Mouse (Mus musculus) embryo, embryonic 11 days (tissue): ENCODE data around the gene Galnt7.

Source experiments
- DNase-seq: peaks from one replicate; pipeline ENCODE4 v3.0.0-alpha.2; 2015

Galnt7 gene

GRCm38 (mm10) chr8:57627946-57628786, 24.7 kb downstream of the Galnt7 start:
- DNase-seq: no peak

GRCm38 (mm10) chr8:57623955-57624354, 28.9 kb downstream of the Galnt7 start:
- DNase-seq: no peak

DNA sequence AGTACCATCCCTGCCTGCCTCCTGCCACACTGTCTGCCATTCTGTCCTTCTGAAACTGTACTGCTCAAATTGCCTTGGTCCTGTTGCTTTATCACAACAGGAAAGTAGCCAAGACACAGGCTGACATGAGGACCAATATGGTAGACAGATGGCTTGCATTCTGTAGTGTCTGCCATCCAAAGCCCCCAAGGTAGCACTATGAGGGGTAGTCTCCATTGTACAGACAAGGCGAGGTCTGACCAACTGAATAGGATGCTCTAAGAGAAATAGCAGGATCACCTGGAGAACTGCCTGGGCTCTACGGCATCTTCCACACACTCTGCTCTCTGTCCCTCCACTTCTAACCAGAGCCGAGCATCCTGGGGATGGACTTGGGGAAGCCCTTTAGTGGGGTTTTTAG, 29.8 kb downstream of the Galnt7 start:
- no peak for DNase-seq

- DNase-seq: no peak
These were observed 35.9 kb downstream of the Galnt7 start for GRCm38 (mm10) chr8:57616965-57617364.

DNA sequence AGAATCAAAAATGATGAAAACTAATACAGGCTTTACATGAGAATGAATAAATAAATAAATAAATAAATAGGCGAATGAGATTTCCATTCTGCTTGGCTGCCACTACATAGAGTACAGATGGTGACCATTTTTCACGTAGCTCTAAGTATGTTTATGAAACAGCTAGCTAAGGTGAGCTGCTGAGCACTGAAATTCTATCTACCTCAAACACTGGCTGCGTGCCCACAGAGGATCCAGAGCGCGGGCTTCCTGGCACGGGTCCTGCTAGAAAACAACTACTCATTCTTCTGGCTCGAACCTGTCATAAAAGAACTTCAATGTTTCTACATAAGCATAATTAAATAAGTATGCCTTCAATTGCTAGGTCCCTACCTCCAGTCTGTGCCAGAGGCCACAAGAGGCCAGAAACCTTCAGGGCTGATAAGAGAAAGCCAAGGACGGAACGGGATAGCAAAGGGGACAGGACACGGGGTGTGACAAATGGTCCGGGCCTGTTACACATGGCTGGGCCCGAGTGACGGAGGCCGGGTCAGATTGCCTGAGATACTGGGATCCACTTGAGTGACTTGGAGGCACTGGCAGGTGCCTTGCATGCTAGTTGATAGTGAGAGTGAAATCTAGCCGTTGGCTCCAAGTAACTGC, 37.7 kb downstream of the Galnt7 start:
- DNase-seq: no peak

- DNase-seq: peak; percentile 25
These were observed 41.3 kb downstream of the Galnt7 start for GRCm38 (mm10) chr8:57611419-57611977.

DNA sequence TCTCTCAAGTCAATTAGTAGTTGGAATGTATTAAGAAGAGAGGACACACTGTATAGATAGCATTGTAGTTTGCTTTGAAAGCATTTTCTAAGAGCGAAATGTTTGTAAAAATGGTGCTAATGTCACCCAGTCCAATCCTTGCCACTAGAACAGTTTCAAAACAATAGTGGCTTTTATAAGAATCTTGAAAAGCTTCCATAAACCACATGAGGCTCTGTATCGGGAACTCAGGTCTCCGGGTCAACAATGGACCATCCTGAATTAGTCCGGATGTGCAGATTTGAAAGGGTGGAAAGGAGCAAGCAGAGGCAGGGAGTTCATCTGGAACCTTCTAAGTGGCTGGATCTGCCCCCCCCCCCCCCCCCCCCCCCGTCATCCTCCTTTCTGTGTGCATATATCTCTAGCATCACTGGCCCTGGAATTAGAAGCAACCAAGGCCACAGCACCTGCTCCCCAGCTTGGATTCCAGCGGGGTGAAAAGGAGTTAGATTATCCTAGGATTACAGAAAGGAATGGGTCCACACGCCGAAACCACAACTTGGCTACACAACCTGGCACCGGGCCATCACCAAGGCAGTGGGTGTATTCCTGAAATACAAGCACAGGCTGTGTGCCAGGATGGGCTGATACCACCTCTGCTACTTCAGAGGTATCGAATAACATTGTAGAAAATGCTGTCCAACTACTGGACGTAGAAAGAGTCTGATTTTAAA, 42.0 kb downstream of the Galnt7 start:
- no peak for DNase-seq

DNA sequence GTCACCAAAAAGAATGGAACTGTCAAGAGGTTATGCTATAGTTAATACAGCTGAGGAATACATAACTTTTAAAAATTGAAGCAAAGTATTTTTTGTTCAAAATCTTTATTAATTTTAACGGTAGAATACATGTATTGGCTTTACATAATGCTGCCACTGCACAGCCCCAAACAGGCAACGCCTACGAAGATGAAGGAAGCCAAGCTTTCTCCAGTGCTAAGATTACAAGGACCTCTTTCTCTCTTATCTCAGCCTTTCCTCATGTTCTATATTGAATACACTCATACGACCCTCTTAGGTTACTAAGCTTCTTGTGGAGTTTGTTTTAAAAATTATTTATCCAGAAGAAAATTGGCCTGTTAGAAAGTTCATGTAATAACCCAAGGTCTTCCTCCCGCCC, 50.3 kb downstream of the Galnt7 start:
- DNase-seq: no peak

- DNase-seq: no peak
These were observed 50.8 kb downstream of the Galnt7 start for GRCm38 (mm10) chr8:57601987-57602418.

DNA sequence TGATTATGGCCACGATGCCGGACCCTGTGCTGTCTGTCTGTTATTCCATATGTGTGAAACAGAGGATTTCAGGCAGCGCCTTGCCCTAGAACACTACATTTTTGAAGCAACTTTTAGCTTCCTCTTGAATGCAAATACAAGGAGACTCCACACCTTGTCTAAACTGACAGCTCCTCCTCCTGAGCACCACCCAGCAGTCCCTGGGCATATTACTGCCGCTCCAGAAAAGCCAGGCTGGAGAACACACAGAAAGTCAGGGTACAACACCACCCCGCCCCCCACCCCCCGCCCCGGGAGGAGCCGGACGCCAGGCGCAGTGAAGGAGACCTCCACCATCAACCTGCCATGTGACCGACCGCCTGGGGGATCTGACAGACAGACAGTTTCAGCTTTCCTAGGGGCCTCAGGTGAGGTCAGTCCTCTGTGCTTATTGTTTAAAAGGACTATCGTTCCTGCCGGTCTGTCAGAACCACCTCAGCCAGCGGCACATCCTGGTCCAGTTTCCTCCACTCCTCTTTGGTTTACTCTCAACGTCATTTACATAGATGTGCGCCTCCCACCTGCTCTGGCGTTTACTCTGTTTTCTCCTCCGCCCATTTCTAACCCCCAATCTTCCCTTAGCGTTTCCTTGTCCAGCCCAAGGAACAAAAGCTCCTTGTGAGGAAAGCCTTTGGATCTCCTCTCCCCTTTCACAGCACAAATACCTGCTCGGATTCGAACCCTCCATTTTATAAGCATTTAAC, 52.8 kb downstream of the Galnt7 start:
- peak; percentile 21 for DNase-seq

GRCm38 (mm10) chr8:57595853-57596252, 57.0 kb downstream of the Galnt7 start:
- DNase-seq: no peak

DNA sequence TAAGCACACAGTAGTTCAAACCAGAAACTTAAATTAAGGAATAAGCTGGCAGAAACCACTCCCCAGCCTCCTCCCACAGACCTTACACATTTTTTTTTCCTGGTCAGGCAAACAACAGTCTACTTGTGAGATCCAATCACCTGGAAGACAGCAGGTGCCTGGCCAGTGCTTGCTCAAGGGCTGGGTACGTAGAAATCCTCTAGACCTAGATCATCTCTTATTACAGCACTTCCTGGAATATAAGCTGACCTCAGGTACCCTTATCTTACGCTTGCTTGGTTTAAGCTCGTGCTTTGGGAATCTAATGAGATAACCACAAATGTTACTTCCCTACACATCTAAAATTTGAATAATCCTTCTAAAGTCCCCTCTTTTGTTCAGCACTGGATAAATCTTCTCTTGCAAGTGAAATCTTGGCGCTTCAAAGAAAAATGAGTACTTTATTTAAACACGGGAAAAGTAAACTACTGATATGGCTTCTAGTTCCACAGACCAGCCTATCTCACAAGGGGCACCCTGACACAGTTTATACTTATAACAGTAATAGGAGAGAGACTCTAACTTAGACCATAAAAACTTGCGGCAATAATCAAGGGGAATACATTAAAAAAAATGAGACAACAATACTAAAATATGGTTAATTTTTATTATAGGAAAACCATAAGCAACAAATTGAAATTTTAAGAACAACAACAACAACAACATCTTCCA, 58.5 kb downstream of the Galnt7 start:
- no peak for DNase-seq

DNA sequence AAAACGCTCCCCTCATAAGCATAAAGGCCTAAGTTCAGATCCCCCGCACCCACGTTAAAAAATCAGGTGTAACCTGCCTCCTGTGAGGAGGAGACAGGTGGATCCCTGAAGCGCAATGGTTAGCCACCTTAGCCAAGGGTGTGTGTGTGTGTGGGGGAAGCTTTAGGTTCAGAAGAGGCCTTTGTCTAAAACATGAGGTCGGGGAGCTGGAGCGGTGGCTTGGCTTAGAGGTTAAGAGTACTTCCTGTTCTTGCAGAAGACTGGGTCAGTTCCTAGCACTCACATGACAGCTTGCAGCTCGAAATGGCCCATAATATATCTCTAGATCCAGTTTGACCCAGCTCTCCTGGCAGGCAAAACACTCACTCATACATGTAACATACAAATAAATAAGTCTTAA, 60.2 kb downstream of the Galnt7 start:
- no peak for DNase-seq

DNA sequence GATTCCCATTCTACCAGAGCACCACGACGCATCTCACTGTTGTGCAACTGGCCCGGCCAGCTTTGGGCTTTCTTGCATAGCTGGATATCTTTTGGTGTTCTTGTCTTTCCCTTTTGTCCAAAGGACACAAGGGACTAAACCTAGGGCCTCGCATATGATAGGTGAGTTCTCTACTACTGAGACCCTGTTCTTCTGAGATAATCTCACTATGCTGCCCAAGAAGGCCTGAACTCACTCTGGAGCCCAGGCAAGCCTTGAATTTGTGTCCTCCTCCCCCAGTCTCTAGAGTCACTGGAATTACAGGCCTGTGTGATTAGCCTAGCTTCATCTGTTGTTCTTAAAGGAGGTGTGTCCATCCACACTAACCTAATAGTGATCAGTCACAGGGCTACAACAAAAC, 61.2 kb downstream of the Galnt7 start:
- no peak for DNase-seq

GRCm38 (mm10) chr8:57590015-57590414, 62.8 kb downstream of the Galnt7 start:
- no peak for DNase-seq

DNA sequence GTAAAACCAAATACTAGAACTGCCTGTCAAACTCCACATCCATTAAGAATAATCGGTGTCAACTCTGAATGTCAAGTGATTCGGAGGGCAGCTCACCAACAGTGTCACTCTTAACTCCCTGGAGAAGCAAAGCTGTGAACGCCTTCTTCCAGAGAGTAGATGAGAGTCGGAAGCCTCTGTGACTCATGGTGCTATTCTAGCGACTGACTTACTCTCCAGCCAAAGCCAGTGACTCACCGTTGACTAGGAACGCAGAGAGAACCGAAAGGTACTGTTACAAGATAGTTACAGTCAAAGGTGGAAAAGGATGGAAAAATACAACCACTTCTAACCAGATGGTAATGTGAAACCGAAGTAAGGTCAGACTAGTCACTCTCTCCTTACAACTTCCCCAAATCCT, 63.7 kb downstream of the Galnt7 start:
- DNase-seq: no peak

DNA sequence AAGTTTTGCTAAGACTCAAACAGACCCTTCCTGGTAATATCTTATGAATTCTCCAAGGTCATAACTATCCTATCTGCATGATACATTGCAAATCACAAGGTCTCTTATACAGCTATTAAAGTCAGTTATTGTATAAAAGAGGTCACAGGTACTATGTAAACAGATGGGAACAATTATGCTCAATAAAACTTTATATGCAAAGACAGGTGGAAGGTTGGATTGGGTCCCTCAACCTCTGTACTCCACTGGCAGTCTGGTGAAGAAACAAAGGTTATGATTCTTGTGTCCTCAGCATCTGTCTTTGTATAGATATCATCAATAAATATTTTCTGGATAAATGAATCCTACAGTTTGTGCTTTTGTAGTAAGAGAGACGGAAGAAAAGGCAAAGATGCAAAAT, 64.2 kb downstream of the Galnt7 start:
- no peak for DNase-seq

GRCm38 (mm10) chr8:57586667-57587066, 66.2 kb downstream of the Galnt7 start:
- DNase-seq: no peak

GRCm38 (mm10) chr8:57585831-57586230, 67.0 kb downstream of the Galnt7 start:
- DNase-seq: no peak

- DNase-seq: no peak
These were observed 67.7 kb downstream of the Galnt7 start for GRCm38 (mm10) chr8:57585128-57585442.

DNA sequence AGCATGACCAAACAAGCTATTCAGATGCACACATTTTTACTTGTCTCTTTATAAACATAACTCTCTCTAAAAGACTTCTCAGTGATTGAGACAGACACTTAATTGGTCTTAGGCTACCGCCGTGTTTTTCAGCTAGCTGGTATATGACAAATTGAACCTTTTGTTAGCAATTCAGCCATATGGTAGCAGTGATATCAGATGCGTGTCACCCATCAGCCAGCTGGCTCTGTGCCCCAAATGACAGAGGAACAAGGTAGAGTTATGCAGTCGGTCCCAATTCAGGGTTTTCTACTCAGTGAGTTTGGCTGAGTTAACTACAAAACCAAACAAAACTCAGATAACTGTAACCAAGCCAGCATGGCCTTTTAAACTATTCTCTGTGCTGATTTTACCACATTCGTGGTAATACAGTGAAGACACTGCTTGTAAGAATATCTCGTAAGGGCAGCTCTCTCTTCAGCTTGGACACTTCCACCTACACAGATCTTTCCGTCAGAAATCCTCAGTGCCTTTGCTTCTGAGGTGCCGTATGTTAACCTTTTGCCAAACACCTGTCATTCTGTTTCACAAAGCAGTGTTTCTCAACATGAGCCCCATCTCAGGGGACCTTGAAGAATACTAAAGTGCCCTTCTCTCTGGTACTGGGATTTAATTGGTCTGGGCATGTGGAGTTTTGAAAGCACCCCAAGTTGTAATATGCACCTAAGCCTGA, 68.3 kb downstream of the Galnt7 start:
- DNase-seq: no peak

- no peak for DNase-seq
These were observed 73.0 kb downstream of the Galnt7 start for GRCm38 (mm10) chr8:57579845-57580244.
